Mouse (Mus musculus) mesoderm, embryonic 11.5 days (tissue): ENCODE data around the gene Bcap31.

Experiments
- DNase-seq: peaks from one replicate; pipeline ENCODE4 v3.0.0-alpha.2; 2012; ENCODE audit warnings: low read depth, low spot score

The Bcap31 gene

GRCm38 (mm10) chrX:73676668-73677067, 39.3 kb downstream of the Bcap31 start:
- DNase-seq, result no peak

GRCm38 (mm10) chrX:73675231-73675630, 40.7 kb downstream of the Bcap31 start:
- no peak for DNase-seq

DNA sequence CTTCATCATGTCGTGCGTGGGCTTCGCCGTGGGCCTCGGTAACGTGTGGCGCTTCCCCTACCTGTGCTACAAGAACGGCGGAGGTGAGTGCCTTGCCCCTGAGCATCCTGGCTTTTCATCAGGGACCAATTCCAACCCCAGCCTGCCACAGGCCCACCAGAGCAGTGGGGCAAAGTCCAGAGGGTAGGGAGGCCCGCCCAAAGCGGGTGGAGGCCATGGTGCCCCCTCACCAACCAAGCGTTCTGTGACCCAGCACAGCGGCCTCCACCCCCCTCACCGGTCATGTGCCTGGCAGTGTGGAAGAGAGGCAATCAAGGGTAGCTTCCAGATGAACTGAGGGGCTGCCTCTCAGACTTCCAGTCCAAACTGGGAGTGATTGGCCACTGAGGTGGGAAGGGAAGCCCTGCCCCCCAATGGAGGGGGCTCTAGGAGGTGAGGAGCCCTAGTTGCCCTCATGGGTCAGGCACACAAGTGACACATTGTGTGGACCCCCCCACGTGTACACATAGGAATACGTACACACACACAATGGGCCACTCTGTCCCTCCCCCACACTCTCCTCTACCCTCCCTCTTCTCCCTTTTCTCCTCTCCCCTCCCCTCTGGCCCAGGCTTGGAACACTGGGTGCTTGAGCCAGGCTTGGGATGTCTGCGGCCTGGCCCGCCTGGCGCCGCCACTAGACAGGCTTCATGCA, 41.9 kb downstream of the Bcap31 start:
- no peak for DNase-seq

GRCm38 (mm10) chrX:73673619-73673967, 42.4 kb downstream of the Bcap31 start:
- DNase-seq, result no peak

- DNase-seq, result peak; percentile 71
Measured at GRCm38 (mm10) chrX:73672879-73673618, 42.9 kb downstream of the Bcap31 start, which contains the start of gene Slc6a8. Gene Slc6a8, plus strand, starts transcription at chrX:73673150.

GRCm38 (mm10) chrX:73672031-73672431, 43.9 kb downstream of the Bcap31 start:
- DNase-seq, result peak; percentile 59

GRCm38 (mm10) chrX:73663143-73663542, 52.8 kb downstream of the Bcap31 start:
- DNase-seq, result no peak

DNA sequence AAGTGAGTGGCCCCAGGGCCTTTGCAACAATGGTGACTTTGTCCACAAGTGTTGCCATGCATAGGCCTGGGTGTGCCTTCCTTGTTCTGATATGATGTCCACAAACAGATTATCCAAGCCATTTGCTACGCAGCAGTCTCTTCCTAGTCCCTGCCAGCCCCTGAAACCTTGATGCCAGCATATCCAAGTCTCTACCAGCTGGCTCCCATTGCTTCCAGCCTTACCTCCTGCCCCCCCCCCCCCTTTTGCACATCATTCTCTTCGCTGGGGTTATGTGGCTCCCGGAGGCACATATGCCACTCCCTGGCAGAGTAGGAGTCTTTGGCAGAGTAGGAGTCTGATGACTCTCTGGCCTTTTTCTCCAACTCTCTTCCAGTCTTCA, 55.7 kb downstream of the Bcap31 start:
- DNase-seq, result no peak

- no peak for DNase-seq
Measured at GRCm38 (mm10) chrX:73659575-73660283, 56.2 kb downstream of the Bcap31 start, which contains the start of gene Pnck. Gene Pnck, minus strand, starts transcription at chrX:73660117.

DNA sequence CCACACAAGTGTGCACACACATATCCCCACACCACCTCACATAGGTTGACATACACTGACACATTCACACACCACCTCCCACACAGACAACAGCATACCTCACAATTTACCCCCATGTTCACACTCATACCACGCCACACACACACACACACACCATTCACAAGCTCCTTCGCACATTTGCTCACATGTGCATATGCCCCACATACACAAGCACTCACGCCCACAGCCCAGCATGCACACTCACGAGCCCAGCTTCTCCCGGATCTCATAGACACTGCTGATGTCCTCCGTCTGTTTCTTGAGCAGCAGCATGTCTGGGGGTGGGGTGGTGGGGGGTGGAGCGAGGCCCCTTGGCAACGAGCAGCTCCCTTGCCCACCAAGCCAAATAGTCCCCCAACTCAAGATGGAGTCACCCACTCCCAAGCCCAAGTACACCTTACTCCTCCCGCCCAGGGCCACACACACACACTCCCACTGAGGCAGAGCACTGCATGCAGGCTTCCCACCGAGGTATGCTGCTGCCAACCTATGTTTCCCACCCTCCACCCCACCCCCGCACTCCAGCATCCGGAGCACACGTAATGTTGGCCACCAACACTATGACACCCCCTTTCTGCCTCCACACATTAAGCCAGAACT, 56.9 kb downstream of the Bcap31 start:
- no peak for DNase-seq

DNA sequence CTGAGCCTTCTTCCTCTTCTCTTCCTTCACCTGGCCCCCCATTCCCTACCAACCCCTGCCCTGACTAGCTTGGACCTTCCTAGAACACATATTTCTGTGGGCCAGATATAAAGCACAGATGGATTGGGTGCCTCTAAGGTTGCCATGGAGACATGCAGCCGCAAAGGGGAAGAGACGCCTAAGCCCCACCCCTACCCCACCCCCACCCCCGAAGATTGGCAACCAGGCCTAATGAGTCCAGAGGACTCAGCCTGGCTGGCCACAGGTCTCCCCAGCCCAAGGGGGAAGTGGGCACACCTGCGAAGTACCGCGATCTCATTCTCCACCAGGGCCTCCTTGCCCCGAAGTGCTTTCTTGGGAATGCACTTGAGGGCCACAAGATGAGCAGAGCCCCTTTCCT, 57.6 kb downstream of the Bcap31 start:
- DNase-seq, result no peak

GRCm38 (mm10) chrX:73655529-73655928, 60.4 kb downstream of the Bcap31 start:
- DNase-seq, result no peak

GRCm38 (mm10) chrX:73654177-73654576, 61.8 kb downstream of the Bcap31 start:
- DNase-seq, result peak; percentile 69

GRCm38 (mm10) chrX:73653392-73653791, 62.6 kb downstream of the Bcap31 start:
- no peak for DNase-seq

DNA sequence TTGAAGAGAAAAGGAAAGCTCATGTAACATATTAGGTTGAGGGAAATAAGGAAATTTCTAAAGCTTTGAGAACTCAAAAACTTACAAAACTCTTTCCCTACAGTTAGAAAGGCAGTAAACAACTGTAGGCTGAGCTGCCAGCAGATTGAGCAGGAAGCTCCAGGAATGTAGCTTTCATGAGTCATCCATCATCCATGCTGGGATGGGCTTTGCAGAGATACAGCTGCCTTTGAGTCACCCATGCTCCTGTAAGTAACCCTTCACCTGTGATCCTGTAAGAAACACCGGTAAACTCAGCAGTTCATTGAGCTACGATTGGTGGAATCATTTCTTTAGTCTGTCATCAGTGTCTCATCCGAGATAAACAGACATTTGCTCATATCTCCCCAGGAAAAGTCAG, 65.1 kb downstream of the Bcap31 start:
- DNase-seq, result no peak

DNA sequence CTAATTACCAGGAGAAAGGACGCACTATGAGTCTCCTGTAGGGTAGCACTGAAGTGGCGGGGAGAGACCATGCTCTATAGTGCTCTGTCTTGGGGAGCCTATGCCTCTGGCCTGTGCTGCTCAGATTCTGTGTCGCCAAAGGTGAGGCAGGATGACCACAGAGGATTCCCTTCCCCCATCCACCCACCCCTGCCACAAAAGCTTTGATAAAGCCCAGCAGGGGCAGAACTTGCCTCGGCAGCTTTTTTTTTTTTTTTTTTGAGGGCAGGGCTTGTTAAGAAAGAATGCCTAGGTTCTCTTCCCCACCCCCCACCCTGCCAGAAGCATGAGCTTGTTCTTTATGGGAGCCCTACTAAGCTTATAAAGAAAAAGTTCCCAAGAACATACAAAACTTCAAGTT, 70.9 kb downstream of the Bcap31 start:
- no peak for DNase-seq

DNA sequence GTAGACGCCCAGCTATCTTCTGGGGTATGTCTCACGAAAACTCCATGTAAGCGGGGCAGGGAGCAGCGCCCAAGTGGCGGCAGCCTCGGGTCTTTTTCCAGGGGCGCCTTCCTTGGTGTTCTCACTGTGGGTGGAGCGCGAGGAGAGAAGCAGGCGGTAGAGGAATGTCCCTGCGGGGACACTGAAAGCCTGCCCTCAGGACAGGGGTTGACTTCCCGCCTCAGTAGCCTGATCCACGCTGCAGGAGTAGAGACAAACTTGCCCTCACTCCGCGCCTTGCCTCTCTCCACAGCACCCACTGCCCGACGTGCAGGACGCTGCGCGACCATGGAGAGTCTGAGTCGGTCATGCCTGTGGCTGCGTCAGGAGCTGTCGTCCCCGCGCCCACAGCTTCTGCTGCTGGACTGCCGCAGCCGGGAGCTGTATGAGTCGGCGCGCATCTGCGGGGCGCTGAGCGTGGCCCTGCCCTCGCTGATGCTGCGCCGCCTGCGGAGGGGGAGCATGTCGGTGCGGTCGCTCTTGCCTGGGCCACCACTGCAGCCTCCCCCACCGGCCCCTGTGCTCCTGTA, 76.0 kb downstream of the Bcap31 start:
- peak; percentile 16 for DNase-seq

- DNase-seq, result peak; percentile 69
Measured at GRCm38 (mm10) chrX:73639255-73639675, 76.7 kb downstream of the Bcap31 start, which contains the start of gene Dusp9. Gene Dusp9, plus strand, starts transcription at chrX:73639419.

GRCm38 (mm10) chrX:73637415-73637814, 78.6 kb downstream of the Bcap31 start:
- DNase-seq, result no peak
